Mouse (Mus musculus) heart, embryonic 10.5 days (tissue): ENCODE results near the gene Zdhhc14. TPM values are rescaled to one million over a fixed set of nuclear protein-coding genes. Genes with fewer than 3 reads are reported as not detected.
"Not testable (repeated sequence)": the region's sequence is repeated elsewhere in the genome, so short reads cannot be mapped to it uniquely, and the experiment has no call there.

Experiments
- DNase-seq: peaks from one replicate; pipeline ENCODE4 v3.0.0-alpha.2; 2017; ENCODE audit warnings: low spot score
- H3K27ac ChIP-seq: fragments of 300-500 bp; sonication (generic); 2 replicates; pipeline ENCODE4 v1.5.1; 2016; ENCODE audit warnings: mild to moderate bottlenecking
- H3K27me3 ChIP-seq: fragments of 300-500 bp; sonication (generic); 2 replicates; pipeline ENCODE4 v1.6.1; 2016; ENCODE audit warnings: mild to moderate bottlenecking; ENCODE audit not compliant: poor library complexity, insufficient read depth, severe bottlenecking
- H3K36me3 ChIP-seq: fragments of 300-500 bp; sonication (generic); 2 replicates; pipeline ENCODE4 v1.6.1; 2016; ENCODE audit warnings: mild to moderate bottlenecking, moderate library complexity
- H3K4me1 ChIP-seq: fragments of 300-500 bp; sonication (generic); 2 replicates; pipeline ENCODE4 v1.6.1; 2016; ENCODE audit warnings: mild to moderate bottlenecking
- H3K4me3 ChIP-seq: fragments of 300-500 bp; sonication (generic); 2 replicates; pipeline ENCODE4 v1.5.1; 2016; ENCODE audit warnings: mild to moderate bottlenecking, moderate library complexity
- H3K9me3 ChIP-seq: fragments of 300-500 bp; sonication (generic); 2 replicates; pipeline ENCODE4 v1.6.1; 2016; ENCODE audit warnings: mild to moderate bottlenecking, moderate library complexity
- WGBS: fragments of 180-500 bp; shearing (Covaris S2); methylation state at CpG from one replicate; pipeline ENCODE4 v1.1.7; 2016; 5-methylcytosine and 5-hydroxymethylcytosine counted together
- polyA plus RNA-seq: library from polyadenylated mRNA; unstranded; fragments of >200 nt; fragmentation: Nextera tagmentation; extraction: Ambion mirVana; gene quantifications from 2 replicates; pipeline ENCODE4 v1.2.1, GENCODE M21; 2016

The Zdhhc14 gene
- polyA plus RNA-seq, 1 experiment from 2014 or later, result 1.6 TPM

DNA sequence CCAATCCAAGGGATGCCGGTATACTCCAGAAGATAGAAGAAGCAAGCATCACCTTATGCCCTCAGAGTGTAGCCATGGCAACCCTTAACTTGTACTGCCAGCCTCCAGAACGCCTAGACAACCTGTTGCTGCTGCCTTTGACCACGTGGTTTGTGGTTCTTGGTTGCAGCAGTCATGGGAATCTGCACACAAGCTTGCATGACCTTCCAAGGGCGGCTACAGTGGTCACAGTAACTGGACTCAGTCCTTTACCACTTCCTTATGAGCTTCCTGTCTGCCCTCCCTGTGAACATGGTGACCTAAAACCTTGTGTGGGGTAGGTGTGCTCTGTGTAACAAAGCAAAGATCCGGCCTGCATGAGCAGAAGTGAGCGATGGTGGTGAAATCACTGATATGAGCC is 109.6 kb downstream of the Zdhhc14 start:
- Histone ChIP-seq H3K36me3 (no peaks in the 10 kb centered on the region), H3K27ac (no peak overlapping the region), H3K9me3 (no peaks in the 10 kb centered on the region), H3K4me3 (no peak overlapping the region), H3K4me1 (peaks cover 13% of the 10 kb centered on the region; the same call in 1 of the 2 replicates), H3K27me3 (no peaks in the 10 kb centered on the region)
- 80% methylated on average over 6 of the region's 6 CpGs for WGBS
- DNase-seq, result no peak

DNA sequence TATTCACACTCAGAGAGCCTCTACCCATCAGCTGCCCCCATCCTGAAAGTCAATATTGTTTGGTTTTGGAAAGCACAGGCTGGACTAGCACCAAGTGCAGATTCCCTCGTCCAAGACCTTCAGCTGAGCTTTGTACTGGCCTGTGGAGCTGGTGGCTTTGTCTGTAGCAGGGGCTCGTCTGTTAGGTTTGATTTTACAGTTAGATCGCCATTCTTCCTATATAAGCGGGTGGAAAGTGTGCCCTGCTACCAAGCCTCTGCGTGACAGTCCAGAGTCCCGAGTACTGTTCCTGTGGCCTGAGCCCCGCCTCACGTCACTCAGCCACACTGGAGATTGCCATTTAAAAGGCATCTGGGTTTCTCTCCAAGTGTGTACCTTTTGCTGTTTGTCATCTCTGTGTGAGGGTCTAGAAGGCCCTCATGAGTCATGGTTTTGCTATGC is 113.8 kb downstream of the Zdhhc14 start:
- Histone ChIP-seq H3K36me3 (no peaks in the 10 kb centered on the region), H3K9me3 (no peaks in the 10 kb centered on the region), H3K27ac (no peak overlapping the region), H3K4me1 (peaks cover 12% of the 10 kb centered on the region; the same call in 1 of the 2 replicates), H3K4me3 (no peak overlapping the region), H3K27me3 (no peaks in the 10 kb centered on the region)
- 69% methylated on average over 8 of the region's 8 CpGs for WGBS
- no peak for DNase-seq

DNA sequence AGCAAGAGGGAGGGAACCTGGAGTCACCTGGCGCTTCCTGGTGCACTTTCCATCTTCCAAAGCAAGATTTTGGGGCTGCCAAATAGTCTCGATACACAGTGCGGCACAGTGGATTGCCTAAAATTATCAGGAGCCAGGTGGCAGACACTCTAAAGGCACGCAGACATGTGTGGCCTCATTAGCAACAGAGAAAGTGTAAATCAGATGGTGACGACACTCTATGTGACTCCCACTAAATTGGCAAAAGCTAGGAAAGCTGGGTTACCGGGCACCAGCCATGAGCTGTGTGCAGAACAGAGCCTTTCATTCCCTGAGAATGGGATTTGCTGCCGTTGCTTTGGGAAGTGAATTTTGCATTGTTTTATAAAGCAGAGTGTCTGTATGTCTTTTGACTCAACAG is 115.0 kb downstream of the Zdhhc14 start:
- no peak for DNase-seq
- H3K36me3 ChIP-seq, result no peaks in the 10 kb centered on the region
- H3K4me3 ChIP-seq, result no peak overlapping the region
- no peak overlapping the region for H3K27ac ChIP-seq
- no peaks in the 10 kb centered on the region for H3K27me3 ChIP-seq
- WGBS, result 75% methylated on average over 7 of the region's 7 CpGs
- no peaks in the 10 kb centered on the region for H3K9me3 ChIP-seq
- peaks cover 12% of the 10 kb centered on the region; the same call in 1 of the 2 replicates for H3K4me1 ChIP-seq

- DNase-seq, result no peak
- Histone ChIP-seq H3K27ac (no peak overlapping the region), H3K4me3 (no peak overlapping the region), H3K27me3 (no peaks in the 10 kb centered on the region), H3K4me1 (peaks cover 9% of the 10 kb centered on the region; the same call in 1 of the 2 replicates), H3K9me3 (no peaks in the 10 kb centered on the region), H3K36me3 (no peaks in the 10 kb centered on the region)
- 78% methylated on average over 4 of the region's 4 CpGs for WGBS
Measured at GRCm38 (mm10) chr17:5609875-5610552, 117.7 kb downstream of the Zdhhc14 start.

GRCm38 (mm10) chr17:5612236-5612635 is 119.9 kb downstream of the Zdhhc14 start:
- H3K27me3 ChIP-seq, result no peaks in the 10 kb centered on the region
- DNase-seq, result no peak
- WGBS, result 74% methylated on average over 4 of the region's 4 CpGs
- no peaks in the 10 kb centered on the region for H3K9me3 ChIP-seq
- H3K36me3 ChIP-seq, result no peaks in the 10 kb centered on the region
- no peak overlapping the region for H3K27ac ChIP-seq
- H3K4me1 ChIP-seq, result no peaks in the 10 kb centered on the region
- H3K4me3 ChIP-seq, result no peak overlapping the region

DNA sequence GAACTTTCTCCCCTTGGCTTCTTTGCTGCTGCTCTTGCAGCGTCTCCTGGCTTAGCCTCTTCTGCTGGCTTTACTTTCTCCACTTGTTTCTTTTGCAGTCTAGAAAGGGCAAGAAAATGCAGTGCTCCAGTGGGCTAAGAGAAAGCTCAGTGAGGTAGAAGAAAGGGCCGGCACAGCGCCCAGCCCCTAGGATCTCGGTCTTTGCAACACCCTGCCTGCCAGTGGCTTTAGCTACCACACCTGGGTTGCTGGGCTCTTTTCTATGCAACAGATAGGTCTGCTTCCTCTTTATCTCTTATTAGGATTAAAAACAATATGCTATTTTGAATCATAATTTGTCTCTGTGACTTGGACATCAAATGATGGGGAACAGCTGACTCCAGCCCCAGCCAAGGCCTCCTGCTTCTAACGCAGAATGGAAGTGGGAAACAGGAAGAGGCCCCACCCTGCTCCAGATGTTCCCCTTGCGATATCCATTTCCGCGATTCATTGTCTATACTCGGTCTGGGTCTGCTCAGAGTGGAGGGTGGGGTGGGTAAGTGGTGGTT is 122.5 kb downstream of the Zdhhc14 start:
- H3K27ac ChIP-seq, result no peak overlapping the region
- 60% methylated on average over 9 of the region's 9 CpGs for WGBS

GRCm38 (mm10) chr17:5621626-5622591 is 129.6 kb downstream of the Zdhhc14 start:
- H3K4me3 ChIP-seq, result no peak overlapping the region
- H3K4me1 ChIP-seq, result no peaks in the 10 kb centered on the region
- H3K36me3 ChIP-seq, result no peaks in the 10 kb centered on the region
- 86% methylated on average over 25 of the region's 25 CpGs for WGBS
- no peaks in the 10 kb centered on the region for H3K27me3 ChIP-seq
- H3K9me3 ChIP-seq, result no peaks in the 10 kb centered on the region
- no peak overlapping the region for H3K27ac ChIP-seq
- DNase-seq, result no peak

More for the DNA sequence above, 122.5 kb downstream of the Zdhhc14 start:
- Histone ChIP-seq H3K4me1 (no peaks in the 10 kb centered on the region), H3K27me3 (no peaks in the 10 kb centered on the region), H3K9me3 (no peaks in the 10 kb centered on the region), H3K36me3 (no peaks in the 10 kb centered on the region), H3K4me3 (no peak overlapping the region)
- no peak for DNase-seq

DNA sequence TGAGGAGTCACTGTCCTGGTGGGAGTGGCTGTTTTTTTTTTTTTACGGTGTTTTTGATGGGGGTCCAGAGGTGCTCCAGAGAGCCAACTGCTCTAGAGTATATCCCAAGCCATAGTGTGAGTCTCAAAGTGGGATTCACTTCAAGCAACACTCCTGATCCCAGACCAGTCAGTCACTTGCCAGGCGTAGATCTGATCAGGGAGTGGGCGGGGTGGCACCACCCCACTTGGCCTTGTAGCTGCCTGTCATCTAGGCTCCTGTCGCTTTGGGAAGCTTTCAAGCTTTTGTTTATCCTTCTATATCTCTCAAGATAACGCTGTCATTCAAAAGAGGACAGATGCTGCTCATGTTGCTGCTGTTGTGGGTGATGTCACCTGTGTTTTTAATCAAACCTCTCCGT is 130.4 kb downstream of the Zdhhc14 start:
- WGBS, result 47% methylated on average over 6 of the region's 6 CpGs
- no peak for DNase-seq
- Histone ChIP-seq H3K27ac (no peak overlapping the region), H3K36me3 (no peaks in the 10 kb centered on the region), H3K27me3 (no peaks in the 10 kb centered on the region), H3K9me3 (no peaks in the 10 kb centered on the region), H3K4me3 (no peak overlapping the region), H3K4me1 (no peaks in the 10 kb centered on the region)

DNA sequence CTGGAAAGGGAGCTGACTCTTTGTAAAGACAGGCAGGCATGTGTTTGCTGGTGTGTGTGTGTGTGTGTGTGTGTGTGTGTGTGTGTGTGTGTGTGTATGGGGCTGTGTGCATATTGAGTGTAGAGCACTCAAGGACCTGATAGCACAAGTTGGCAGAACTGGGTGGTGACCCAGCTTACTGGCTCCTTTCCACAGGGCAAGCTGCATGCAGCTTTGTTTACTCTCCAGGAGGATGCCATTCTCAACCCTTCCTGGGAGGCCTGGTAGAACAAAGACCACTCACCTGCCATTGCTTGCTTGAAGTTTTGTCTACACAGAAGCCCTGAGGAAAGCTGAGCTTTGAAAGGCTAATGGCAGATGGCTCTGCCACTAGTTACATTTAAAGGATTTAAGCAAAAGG is 130.8 kb downstream of the Zdhhc14 start:
- H3K9me3 ChIP-seq, result no peaks in the 10 kb centered on the region
- DNase-seq, result no peak
- no peak overlapping the region for H3K27ac ChIP-seq
- H3K4me1 ChIP-seq, result no peaks in the 10 kb centered on the region
- H3K36me3 ChIP-seq, result no peaks in the 10 kb centered on the region
- no peaks in the 10 kb centered on the region for H3K27me3 ChIP-seq
- H3K4me3 ChIP-seq, result no peak overlapping the region

DNA sequence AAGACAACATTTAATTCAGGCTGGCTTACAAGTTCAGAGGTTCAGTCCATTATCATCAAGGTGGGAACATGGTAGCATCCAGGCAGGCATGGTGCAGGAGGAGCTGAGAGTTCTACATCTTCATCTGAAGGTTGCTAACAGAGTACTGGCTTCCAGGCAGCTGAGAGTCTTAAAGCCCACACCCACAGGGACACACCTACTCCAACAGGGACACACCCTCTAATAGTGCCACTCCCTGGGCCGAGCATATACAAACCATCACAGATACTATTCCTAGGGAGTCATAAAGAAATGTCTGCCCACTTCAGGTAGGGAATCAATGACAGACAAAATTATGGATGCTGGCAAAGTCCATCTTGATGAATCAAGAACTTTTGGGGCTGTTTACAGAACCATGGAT is 132.5 kb downstream of the Zdhhc14 start:
- H3K36me3 ChIP-seq, H3K9me3 ChIP-seq, H3K4me1 ChIP-seq, H3K27me3 ChIP-seq, H3K27ac ChIP-seq, H3K4me3 ChIP-seq, DNase-seq: not testable (repeated sequence)
- 74% methylated on average over 1 of the region's 1 CpGs for WGBS

DNA sequence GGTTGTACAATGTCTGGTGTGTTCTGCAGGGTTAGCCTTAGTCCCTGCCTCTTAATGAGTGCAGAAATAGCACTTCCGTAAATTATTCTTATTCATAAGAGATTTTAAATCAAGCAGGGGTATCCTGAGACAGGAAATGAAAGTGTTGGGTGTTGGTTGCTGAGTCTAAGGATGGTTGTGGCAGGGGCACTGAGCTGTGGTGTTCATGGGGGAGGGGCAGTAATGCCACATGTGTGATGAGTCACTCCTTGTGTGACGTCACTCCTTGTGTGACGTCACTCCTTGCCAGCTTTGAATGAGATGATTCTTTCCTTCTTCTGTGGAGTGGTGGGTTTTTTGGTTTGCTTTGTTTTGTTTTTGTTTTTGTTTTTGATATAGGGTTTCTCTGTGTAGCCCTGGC is 134.0 kb downstream of the Zdhhc14 start:
- Histone ChIP-seq H3K4me1 (no peaks in the 10 kb centered on the region), H3K4me3 (no peak overlapping the region), H3K27ac (no peak overlapping the region), H3K27me3 (no peaks in the 10 kb centered on the region), H3K36me3 (no peaks in the 10 kb centered on the region), H3K9me3 (no peaks in the 10 kb centered on the region)
- no peak for DNase-seq
- 75% methylated on average over 3 of the region's 3 CpGs for WGBS

DNA sequence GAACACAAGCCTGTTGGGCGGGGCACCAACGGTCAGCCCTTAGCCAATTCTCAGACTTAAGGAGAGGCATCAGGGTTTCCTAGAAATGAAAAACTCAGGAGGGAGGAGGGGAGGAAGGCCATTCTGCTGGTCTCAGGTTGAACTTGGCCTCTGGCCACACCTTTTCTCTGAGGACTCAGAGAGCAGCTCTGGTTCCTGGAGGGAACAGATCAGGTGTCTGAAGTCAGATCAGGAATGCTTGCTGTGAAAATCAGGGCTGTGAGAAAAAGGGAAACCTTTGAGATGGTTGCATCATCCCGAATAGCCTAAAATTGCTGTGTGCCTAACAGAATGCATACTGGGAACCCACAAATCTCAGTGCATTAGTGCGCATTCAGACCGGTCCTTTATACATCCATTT is 135.3 kb downstream of the Zdhhc14 start:
- H3K27ac ChIP-seq, result no peak overlapping the region
- no peaks in the 10 kb centered on the region for H3K9me3 ChIP-seq
- DNase-seq, result no peak
- no peaks in the 10 kb centered on the region for H3K4me1 ChIP-seq
- H3K27me3 ChIP-seq, result no peaks in the 10 kb centered on the region
- WGBS, result 89% methylated on average over 5 of the region's 5 CpGs
- H3K4me3 ChIP-seq, result no peak overlapping the region
- no peaks in the 10 kb centered on the region for H3K36me3 ChIP-seq

GRCm38 (mm10) chr17:5629651-5630050 is 137.3 kb downstream of the Zdhhc14 start:
- DNase-seq, result no peak
- no peak overlapping the region for H3K4me3 ChIP-seq
- no peaks in the 10 kb centered on the region for H3K27me3 ChIP-seq
- H3K4me1 ChIP-seq, result no peaks in the 10 kb centered on the region
- no peaks in the 10 kb centered on the region for H3K9me3 ChIP-seq
- H3K36me3 ChIP-seq, result no peaks in the 10 kb centered on the region
- 73% methylated on average over 4 of the region's 4 CpGs for WGBS
- H3K27ac ChIP-seq, result no peak overlapping the region
